Mouse (Mus musculus) forebrain, embryonic 12.5 days (tissue): ENCODE results near the gene Scgb1b30. TPM values are rescaled to one million over a fixed set of nuclear protein-coding genes. Genes with fewer than 3 reads are reported as not detected.
"Not testable (repeated sequence)": the region's sequence is repeated elsewhere in the genome, so short reads cannot be mapped to it uniquely, and the experiment has no call there.

Experiments
- ATAC-seq: fragments of 200-750 bp; cut with Nextera tagmentation; 2 replicates; pipeline ENCODE4 v1.8.0; 2017; ENCODE audit warnings: moderate TSS enrichment; ENCODE audit not compliant: low FRiP score
- H3K27ac ChIP-seq: fragments of 300-500 bp; sonication (generic); 2 replicates; pipeline ENCODE4 v1.5.1; 2016; ENCODE audit warnings: mild to moderate bottlenecking
- H3K27me3 ChIP-seq: fragments of 300-500 bp; sonication (generic); 2 replicates; pipeline ENCODE4 v1.6.1; 2016; ENCODE audit warnings: mild to moderate bottlenecking
- H3K36me3 ChIP-seq: fragments of 300-500 bp; sonication (generic); replicated peaks from 2 replicates; pipeline ENCODE4 v1.6.1; 2016; ENCODE audit warnings: mild to moderate bottlenecking
- H3K4me1 ChIP-seq: fragments of 300-500 bp; sonication (generic); 2 replicates; pipeline ENCODE4 v1.6.1; 2016
- H3K4me2 ChIP-seq: fragments of 300-500 bp; sonication (generic); 2 replicates; pipeline ENCODE4 v1.6.1; 2016; ENCODE audit warnings: mild to moderate bottlenecking, moderate library complexity
- H3K4me3 ChIP-seq: fragments of 300-500 bp; sonication (generic); replicated peaks from 2 replicates; pipeline ENCODE4 v1.5.1; 2016; ENCODE audit warnings: mild to moderate bottlenecking
- H3K9ac ChIP-seq: fragments of 300-500 bp; sonication (generic); 2 replicates; pipeline ENCODE4 v1.6.1; 2016; ENCODE audit warnings: mild to moderate bottlenecking
- H3K9me3 ChIP-seq: fragments of 300-500 bp; sonication (generic); 2 replicates; pipeline ENCODE4 v1.6.1; 2016
- WGBS: fragments of 180-500 bp; shearing (Covaris S2); methylation state at CpG from one replicate; pipeline ENCODE4 v1.1.7; 2016; 5-methylcytosine and 5-hydroxymethylcytosine counted together
- polyA plus RNA-seq: library from polyadenylated mRNA; unstranded; fragments of >200 nt; fragmentation: Nextera tagmentation; extraction: Ambion mirVana; gene quantifications from 2 replicates; pipeline ENCODE4 v1.2.1, GENCODE M21; 2016

Gene Scgb1b30
- not detected in 2 replicates for polyA plus RNA-seq

DNA sequence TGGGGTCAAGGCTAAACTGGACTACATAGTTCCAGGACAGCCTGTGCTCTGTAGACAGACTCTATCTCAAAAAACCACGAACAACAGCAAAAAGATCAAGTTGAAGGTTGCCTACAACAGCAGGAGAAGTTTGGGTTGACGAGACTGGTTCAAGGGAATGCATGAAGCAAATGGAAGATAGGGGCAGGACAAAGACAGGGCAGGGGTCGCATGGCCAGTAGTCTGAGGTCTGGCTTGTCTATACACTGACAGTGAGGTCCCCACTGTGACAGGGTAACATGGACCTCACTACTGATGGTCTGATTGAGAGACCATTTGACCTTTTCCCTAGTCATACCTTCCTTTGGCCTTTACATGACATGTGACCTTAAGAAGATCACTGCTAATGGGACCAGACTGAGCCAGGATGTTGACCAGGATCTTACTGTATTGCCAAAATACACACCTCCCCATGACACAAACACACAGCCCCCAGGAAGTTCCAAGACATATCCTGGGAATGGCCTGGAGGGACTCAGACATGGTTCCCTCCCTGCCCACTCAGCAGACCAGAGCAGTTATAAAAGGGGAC lies at the start of gene Scgb1b30:
TSS of gene Scgb1b30 (plus strand) at position 521 of the 571 bp plus-strand sequence.
- WGBS = 70% methylated on average over 3 of the region's 3 CpGs
- no peak within 1 kb of the TSS for H3K4me3 ChIP-seq
- no peak within 1 kb of the TSS for H3K9ac ChIP-seq
- H3K36me3 ChIP-seq = no peaks in the 10 kb centered on the region
- peaks cover 7% of the 10 kb centered on the region; the same call in 1 of the 2 replicates for H3K9me3 ChIP-seq
- H3K27me3 ChIP-seq = no peaks in the 10 kb centered on the region
- no peak within 1 kb of the TSS for H3K27ac ChIP-seq
- ATAC-seq = no peak
- no peak within 1 kb of the TSS for H3K4me2 ChIP-seq
- no peaks in the 10 kb centered on the region for H3K4me1 ChIP-seq

GRCm38 (mm10) chr7:34068132-34068531 lies 27.1 kb upstream of the Scgb1b30 start:
- not testable (repeated sequence) for H3K9ac ChIP-seq, H3K4me2 ChIP-seq, H3K27ac ChIP-seq, H3K4me1 ChIP-seq, H3K4me3 ChIP-seq, H3K9me3 ChIP-seq, H3K36me3 ChIP-seq, ATAC-seq, H3K27me3 ChIP-seq
- 78% methylated on average over 5 of the region's 5 CpGs for WGBS

DNA sequence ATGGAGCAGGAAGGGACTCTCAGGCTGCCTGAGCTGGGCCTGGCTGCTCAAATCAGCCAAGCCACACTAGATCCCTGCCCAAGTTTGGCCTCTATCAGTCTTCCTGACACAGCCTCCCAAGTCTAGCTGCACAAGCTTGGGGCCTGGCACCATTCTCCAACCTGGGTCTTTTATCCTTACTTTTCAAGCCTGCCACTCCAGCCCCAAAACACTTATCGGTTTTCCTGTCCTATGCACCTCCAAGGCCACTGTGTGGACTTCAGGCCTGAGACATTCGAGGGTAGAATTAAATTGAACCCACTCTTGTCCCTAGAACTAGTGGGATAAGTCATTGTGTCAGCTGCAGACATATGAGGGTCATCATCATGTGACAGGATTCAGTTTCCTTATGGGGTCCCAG lies 4.8 kb downstream of the Scgb1b30 start:
- WGBS = 79% methylated on average over 2 of the region's 2 CpGs
- Histone ChIP-seq H3K9me3 (0 out of 2 replicates have a peak, but pooled peaks cover 2% of the 10 kb centered on the region), H3K36me3 (no peaks in the 10 kb centered on the region), H3K4me3 (no peak overlapping the region), H3K4me2 (no peak overlapping the region), H3K27ac (no peak overlapping the region), H3K27me3 (no peaks in the 10 kb centered on the region), H3K4me1 (no peaks in the 10 kb centered on the region), H3K9ac (no peak overlapping the region)
- no peak for ATAC-seq

GRCm38 (mm10) chr7:34101276-34101675 lies 6.0 kb downstream of the Scgb1b30 start:
- no peak for ATAC-seq
- no peak overlapping the region for H3K27ac ChIP-seq
- no peak overlapping the region for H3K4me2 ChIP-seq
- 0 out of 2 replicates have a peak, but pooled peaks cover 2% of the 10 kb centered on the region for H3K9me3 ChIP-seq
- H3K9ac ChIP-seq = no peak overlapping the region
- no peaks in the 10 kb centered on the region for H3K27me3 ChIP-seq
- no peak overlapping the region for H3K4me3 ChIP-seq
- no peaks in the 10 kb centered on the region for H3K36me3 ChIP-seq
- H3K4me1 ChIP-seq = no peaks in the 10 kb centered on the region

GRCm38 (mm10) chr7:34109190-34109589 lies 14.0 kb downstream of the Scgb1b30 start:
- peak; percentile 17; the same call in 1 of the 2 replicates for ATAC-seq
- 76% methylated on average over 5 of the region's 5 CpGs for WGBS
- Histone ChIP-seq H3K27ac (no peak overlapping the region), H3K4me2 (no peak overlapping the region), H3K4me1 (no peaks in the 10 kb centered on the region), H3K9ac (no peak overlapping the region), H3K9me3 (no peaks in the 10 kb centered on the region), H3K36me3 (peaks cover 26% of the 10 kb centered on the region), H3K27me3 (no peaks in the 10 kb centered on the region), H3K4me3 (no peak overlapping the region)

DNA sequence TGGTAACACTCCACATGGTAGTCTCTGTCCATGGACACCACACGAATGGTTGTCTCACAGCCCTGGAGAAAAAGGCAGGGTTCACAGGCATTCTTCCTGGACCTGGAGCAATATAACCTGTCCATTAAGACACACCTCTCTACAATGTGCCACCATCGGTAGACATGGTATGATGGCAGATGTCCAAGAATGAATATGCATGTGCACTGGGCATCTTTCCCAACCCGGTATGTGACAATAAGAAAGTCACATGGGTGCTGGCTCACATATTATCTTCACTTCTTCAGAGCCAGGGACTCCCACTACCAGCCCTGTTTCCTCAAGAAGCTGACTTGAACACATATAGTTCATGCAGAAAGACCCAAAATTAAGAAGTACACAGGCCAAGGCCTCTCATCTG lies 21.4 kb downstream of the Scgb1b30 start:
- no peaks in the 10 kb centered on the region for H3K4me1 ChIP-seq
- WGBS = 84% methylated on average over 3 of the region's 3 CpGs
- no peaks in the 10 kb centered on the region for H3K9me3 ChIP-seq
- H3K36me3 ChIP-seq = peaks cover 56% of the 10 kb centered on the region
- no peak overlapping the region for H3K9ac ChIP-seq
- no peak overlapping the region for H3K4me2 ChIP-seq
- H3K27ac ChIP-seq = no peak overlapping the region
- no peaks in the 10 kb centered on the region for H3K27me3 ChIP-seq
- ATAC-seq = no peak
- no peak overlapping the region for H3K4me3 ChIP-seq

- not testable (repeated sequence) for H3K4me2 ChIP-seq, H3K4me1 ChIP-seq, H3K9ac ChIP-seq, H3K27me3 ChIP-seq, H3K9me3 ChIP-seq, H3K27ac ChIP-seq, ATAC-seq, H3K4me3 ChIP-seq
- 52% methylated on average over 1 of the region's 1 CpGs for WGBS
- peaks cover 26% of the 10 kb centered on the region for H3K36me3 ChIP-seq
Measured at GRCm38 (mm10) chr7:34120636-34121035, 25.4 kb downstream of the Scgb1b30 start.

DNA sequence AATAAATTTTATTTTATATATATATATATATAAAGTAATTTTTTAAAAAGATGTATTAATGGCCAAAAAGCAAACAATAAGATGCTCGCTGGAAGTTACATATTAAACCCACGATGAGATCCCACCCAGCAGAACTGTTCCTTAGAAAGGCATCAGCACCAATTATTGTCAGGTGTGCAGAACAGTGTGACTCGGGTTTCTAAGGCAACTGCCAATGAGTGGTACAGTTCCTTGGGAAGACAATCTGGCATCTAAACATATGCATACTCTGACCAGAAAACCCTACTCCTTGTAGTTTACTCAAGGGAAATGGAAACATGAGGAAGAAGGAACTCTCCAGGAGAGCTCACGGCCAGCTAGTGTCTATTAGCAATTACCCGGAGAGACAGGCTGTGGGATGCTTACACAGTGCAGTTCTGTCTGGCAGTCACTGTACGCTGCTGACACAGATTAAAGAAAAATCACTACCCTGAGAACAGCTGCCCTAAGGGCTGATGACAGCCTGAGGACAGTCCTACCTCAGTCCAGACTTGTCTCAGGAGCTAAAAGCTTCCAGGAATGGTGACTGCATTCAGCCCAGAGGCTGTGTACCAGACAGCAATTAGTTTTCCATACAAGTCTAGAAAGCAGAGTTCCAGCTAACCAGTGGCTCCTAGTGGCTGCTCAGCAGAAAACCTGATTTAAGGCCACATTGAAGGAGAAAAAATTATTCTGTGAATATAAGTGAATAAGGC lies 27.9 kb downstream of the Scgb1b30 start:
- 95% methylated on average over 6 of the region's 6 CpGs for WGBS

DNA sequence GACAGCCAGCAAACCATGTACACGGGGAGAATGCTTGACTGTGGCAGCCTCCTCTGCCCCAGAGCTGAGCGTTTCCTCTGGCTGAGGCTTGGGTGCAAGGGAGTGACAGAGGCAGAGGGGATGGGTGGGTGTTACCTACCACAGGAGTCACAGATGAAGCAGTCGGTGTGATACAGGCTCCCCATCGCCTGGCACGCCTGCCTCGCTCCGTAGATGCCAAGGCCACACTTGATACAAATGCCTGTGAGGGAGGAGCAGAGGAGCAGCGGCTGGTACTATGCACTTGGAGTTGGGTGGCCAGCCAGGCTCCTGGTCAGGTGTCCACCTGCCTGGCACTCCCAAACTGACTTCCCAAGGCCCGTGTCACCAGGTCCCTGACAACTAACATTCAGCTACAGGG lies 30.1 kb downstream of the Scgb1b30 start:
- WGBS = 92% methylated on average over 9 of the region's 9 CpGs
- no peaks in the 10 kb centered on the region for H3K27me3 ChIP-seq
- H3K9me3 ChIP-seq = 0 out of 2 replicates have a peak, but pooled peaks cover 8% of the 10 kb centered on the region
- no peak overlapping the region for H3K4me3 ChIP-seq
- 0 out of 2 replicates have a peak, but pooled peaks cover 2% of the 10 kb centered on the region for H3K4me1 ChIP-seq
- H3K4me2 ChIP-seq = no peak overlapping the region
- no peak overlapping the region for H3K27ac ChIP-seq
- H3K36me3 ChIP-seq = peaks cover 18% of the 10 kb centered on the region; the same call in 1 of the 2 replicates
- no peak for ATAC-seq
- H3K9ac ChIP-seq = no peak overlapping the region

More for the DNA sequence above, 27.9 kb downstream of the Scgb1b30 start:
- Histone ChIP-seq H3K9me3 (0 out of 2 replicates have a peak, but pooled peaks cover 8% of the 10 kb centered on the region), H3K9ac (no peak overlapping the region), H3K27ac (no peak overlapping the region), H3K4me2 (no peak overlapping the region), H3K4me1 (no peaks in the 10 kb centered on the region), H3K27me3 (no peaks in the 10 kb centered on the region), H3K36me3 (peaks cover 24% of the 10 kb centered on the region; the same call in 1 of the 2 replicates), H3K4me3 (no peak overlapping the region)
- ATAC-seq = no peak

GRCm38 (mm10) chr7:34126291-34126690 lies 31.1 kb downstream of the Scgb1b30 start:
- H3K27me3 ChIP-seq = no peaks in the 10 kb centered on the region
- 82% methylated on average over 3 of the region's 3 CpGs for WGBS
- 0 out of 2 replicates have a peak, but pooled peaks cover 8% of the 10 kb centered on the region for H3K9me3 ChIP-seq
- no peak for ATAC-seq
- H3K4me1 ChIP-seq = peaks cover 9% of the 10 kb centered on the region
- peaks cover 18% of the 10 kb centered on the region; the same call in 1 of the 2 replicates for H3K36me3 ChIP-seq
- H3K4me3 ChIP-seq = no peak overlapping the region
- no peak overlapping the region for H3K27ac ChIP-seq
- H3K9ac ChIP-seq = no peak overlapping the region
- no peak overlapping the region for H3K4me2 ChIP-seq

DNA sequence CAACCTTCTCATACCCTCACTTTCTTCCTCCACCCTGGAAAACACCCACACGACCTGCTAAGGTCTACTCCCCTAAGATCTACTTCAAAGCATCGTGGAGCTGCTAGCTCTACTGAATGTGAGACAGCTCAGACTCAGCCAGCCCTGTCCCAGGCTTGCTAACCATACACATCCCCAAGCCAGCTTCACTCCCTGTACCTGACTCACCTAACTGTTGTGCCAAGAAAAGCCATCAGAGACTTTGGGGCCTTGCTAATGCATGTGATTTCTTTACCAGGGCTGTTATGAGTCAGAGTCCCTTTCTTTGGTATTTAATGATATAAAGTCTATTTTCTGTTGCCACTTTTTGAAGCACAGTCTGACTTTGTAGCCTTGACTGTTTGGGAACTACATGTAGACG lies 35.9 kb downstream of the Scgb1b30 start:
- Histone ChIP-seq H3K9ac (no peak overlapping the region), H3K4me2 (0 out of 2 replicates have a peak overlapping the region, but pooled peaks have one; percentile 70), H3K4me3 (peak overlapping the region; percentile 83; the same call in 1 of the 2 replicates), H3K27ac (no peak overlapping the region), H3K4me1 (peaks cover 28% of the 10 kb centered on the region), H3K9me3 (0 out of 2 replicates have a peak, but pooled peaks cover 8% of the 10 kb centered on the region), H3K27me3 (no peaks in the 10 kb centered on the region), H3K36me3 (peaks cover 18% of the 10 kb centered on the region; the same call in 1 of the 2 replicates)
- ATAC-seq = no peak
- WGBS = 81% methylated on average over 3 of the region's 3 CpGs

DNA sequence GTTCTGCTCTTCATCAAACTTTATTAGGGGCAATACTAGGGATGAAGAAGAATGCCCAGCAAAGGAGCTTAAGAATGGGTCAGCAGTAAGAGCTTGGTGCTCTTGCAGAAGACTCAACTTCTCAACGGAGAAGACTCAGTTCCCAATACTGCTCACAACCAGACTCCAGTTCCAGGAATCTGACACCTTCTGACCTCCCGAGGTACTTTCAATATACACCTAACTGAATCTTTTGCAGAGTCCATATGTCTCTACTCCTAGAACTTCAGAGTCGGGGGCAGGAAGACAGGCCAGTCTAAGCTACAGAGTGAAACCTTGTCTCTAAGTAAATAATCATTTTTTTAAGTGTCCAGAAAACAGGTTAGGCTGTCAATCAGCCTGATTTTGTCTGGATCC lies 36.7 kb downstream of the Scgb1b30 start:
- H3K9me3 ChIP-seq = 0 out of 2 replicates have a peak, but pooled peaks cover under 1% of the 10 kb centered on the region
- H3K27me3 ChIP-seq = no peaks in the 10 kb centered on the region
- 12% methylated on average over 3 of the region's 3 CpGs for WGBS
- H3K4me3 ChIP-seq = peak overlapping the region; percentile 83
- peaks cover 11% of the 10 kb centered on the region; the same call in 1 of the 2 replicates for H3K36me3 ChIP-seq
- peak; percentile 3; the same call in 1 of the 2 replicates for ATAC-seq
- H3K27ac ChIP-seq = no peak overlapping the region
- peak overlapping the region; percentile 70 for H3K4me2 ChIP-seq
- peak overlapping the region; percentile 90 for H3K9ac ChIP-seq
- H3K4me1 ChIP-seq = peaks cover 28% of the 10 kb centered on the region
